Mouse (Mus musculus): ENCODE measurements around the gene Cope. TPM values are rescaled to one million over a fixed set of nuclear protein-coding genes. Genes with fewer than 3 reads are reported as not detected.

Gene Cope
- polyA plus RNA-seq, 1 experiment from 2014 or later, result 303 TPM

DNA sequence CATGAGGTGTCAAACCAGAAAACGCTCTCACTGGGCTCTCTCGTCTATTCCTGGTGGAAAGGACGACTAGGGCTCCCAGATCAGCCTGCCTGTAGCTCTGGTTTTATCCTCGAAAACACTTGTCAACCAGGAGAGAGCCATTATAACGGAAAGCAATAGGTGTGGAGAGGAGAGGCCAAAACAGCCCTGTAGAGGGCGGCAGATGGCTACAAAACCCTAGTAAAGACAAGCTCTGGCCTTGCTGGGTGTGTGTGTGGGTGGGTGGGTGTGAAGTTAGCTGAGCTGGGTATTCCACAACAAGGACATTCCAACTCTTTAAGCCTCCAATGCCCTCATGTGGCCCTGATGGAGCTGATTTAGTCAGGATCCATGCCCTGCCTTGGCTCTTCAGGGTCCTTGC, 41.4 kb downstream of the Cope start:
- Histone ChIP-seq H3K9ac (no peak overlapping the region), H3K4me3 (ENCODE audit: low read depth, low read length) (no peak overlapping the region), H3K36me3 (ENCODE audit: insufficient read depth) (peaks cover 78% of the 10 kb centered on the region), H3K27me3 (ENCODE audit: insufficient read depth, low read length) (no peaks in the 10 kb centered on the region), H3K4me2 (no peak overlapping the region), H3K27ac (ENCODE audit: low read depth) (no peak overlapping the region), H3K4me1 (ENCODE audit: insufficient read depth) (no peaks in the 10 kb centered on the region), H3K9me3 (ENCODE audit: low read depth, low read length) (no peaks in the 10 kb centered on the region)
- ATAC-seq (ENCODE audit: insufficient read depth) (0 out of 2 replicates have a peak, but pooled peaks have one; percentile 33), DNase-seq (peak; percentile 72)
- peak; percentile 64 for TF ChIP-seq CTCF (IDR thresholded peaks at IDR 0.05; ENCODE audit: low read depth)
- WGBS, result 52% methylated on average over 6 of the region's 6 CpGs

DNA sequence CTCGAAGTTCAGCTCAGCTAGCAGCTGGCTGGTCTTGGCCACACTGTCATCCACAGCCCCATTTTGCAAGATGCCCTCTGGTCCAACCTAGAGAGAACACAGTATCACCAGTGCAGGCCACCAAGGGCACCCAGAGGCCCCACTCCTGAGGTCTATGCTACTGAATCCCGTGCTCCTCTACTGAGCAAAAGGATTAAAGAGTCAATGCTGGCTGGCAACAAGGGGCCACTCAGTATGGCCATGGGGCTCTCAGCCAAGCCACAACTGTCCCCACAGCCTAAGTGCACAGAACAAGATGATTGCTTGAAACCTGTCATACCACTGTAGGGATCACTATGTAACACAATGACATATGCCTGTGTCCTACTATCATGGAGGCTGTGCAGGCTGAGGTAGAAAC, 42.0 kb downstream of the Cope start:
- no peak for DNase-seq
- 0 out of 2 replicates have a peak, but pooled peaks have one; percentile 6 for ATAC-seq (ENCODE audit: insufficient read depth)
- no peak overlapping the region for H3K4me3 ChIP-seq (ENCODE audit: low read depth, low read length)
- WGBS, result 79% methylated on average over 2 of the region's 2 CpGs
- no peak for TF ChIP-seq CTCF (IDR thresholded peaks at IDR 0.05; ENCODE audit: low read depth)
- no peak overlapping the region for H3K9ac ChIP-seq
- no peak overlapping the region for H3K27ac ChIP-seq (ENCODE audit: low read depth)
- H3K4me1 ChIP-seq (ENCODE audit: insufficient read depth), result no peaks in the 10 kb centered on the region
- peaks cover 78% of the 10 kb centered on the region for H3K36me3 ChIP-seq (ENCODE audit: insufficient read depth)
- no peaks in the 10 kb centered on the region for H3K27me3 ChIP-seq (ENCODE audit: insufficient read depth, low read length)
- H3K9me3 ChIP-seq (ENCODE audit: low read depth, low read length), result no peaks in the 10 kb centered on the region
- H3K4me2 ChIP-seq, result no peak overlapping the region

DNA sequence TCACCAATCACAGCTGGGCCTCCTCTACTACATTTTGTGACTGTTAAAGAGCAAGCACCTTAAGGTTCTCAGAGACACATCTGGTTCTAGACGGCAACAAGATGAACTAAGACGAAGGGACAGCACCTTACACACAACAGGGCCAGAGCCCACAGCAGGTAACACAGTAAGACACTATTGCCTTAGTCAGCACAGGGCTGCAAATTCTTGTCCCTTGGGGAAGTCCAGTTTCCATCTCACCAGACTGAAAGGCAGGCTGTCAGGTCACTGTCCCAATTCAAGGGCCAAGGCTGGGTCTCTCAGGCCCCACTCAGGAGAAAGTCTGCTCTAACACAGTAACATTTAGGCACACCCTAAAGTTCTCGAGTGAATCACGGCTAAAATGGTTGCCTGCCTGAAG, 45.1 kb downstream of the Cope start:
- H3K4me1 ChIP-seq (ENCODE audit: insufficient read depth), result 0 out of 2 replicates have a peak, but pooled peaks cover 12% of the 10 kb centered on the region
- TF ChIP-seq CTCF (IDR thresholded peaks at IDR 0.05; ENCODE audit: low read depth), result no peak
- H3K36me3 ChIP-seq (ENCODE audit: insufficient read depth), result peaks cover 57% of the 10 kb centered on the region
- ATAC-seq (ENCODE audit: insufficient read depth) (no peak), DNase-seq (no peak)
- no peaks in the 10 kb centered on the region for H3K27me3 ChIP-seq (ENCODE audit: insufficient read depth, low read length)
- 71% methylated on average over 4 of the region's 4 CpGs for WGBS
- no peak overlapping the region for H3K4me2 ChIP-seq
- H3K9ac ChIP-seq, result no peak overlapping the region
- H3K4me3 ChIP-seq (ENCODE audit: low read depth, low read length), result no peak overlapping the region
- H3K9me3 ChIP-seq (ENCODE audit: low read depth, low read length), result no peaks in the 10 kb centered on the region
- no peak overlapping the region for H3K27ac ChIP-seq (ENCODE audit: low read depth)

DNA sequence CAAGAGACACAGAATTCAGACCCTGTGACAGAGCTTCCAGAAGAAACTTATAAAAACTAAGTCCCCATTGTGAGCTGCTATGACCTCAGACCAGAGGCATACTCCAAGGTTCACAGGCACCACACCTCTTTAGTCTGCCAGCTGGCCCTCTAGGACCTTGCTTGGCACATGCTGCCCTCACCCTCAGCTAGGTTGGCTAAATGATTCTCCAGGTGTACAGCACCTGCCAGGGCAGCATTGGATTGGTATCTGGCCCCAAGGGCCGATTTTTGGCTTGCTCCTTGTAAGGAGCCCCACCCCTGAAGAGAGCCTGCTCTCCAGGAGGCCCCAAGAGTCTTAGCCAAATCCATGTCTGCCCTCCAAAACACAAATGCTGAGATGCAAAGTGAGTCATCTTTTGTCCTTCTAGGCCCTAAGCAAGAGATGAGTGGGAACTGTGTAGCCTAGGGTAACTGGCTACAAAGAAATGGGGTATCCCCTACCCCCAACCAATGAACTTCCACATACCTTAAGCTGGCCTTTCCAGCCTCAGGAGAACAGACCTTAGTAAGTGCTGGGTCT, 45.6 kb downstream of the Cope start:
- no peak overlapping the region for H3K4me2 ChIP-seq
- no peak for DNase-seq
- TF ChIP-seq CTCF (IDR thresholded peaks at IDR 0.05; ENCODE audit: low read depth), result no peak
- 0 out of 2 replicates have a peak, but pooled peaks cover 12% of the 10 kb centered on the region for H3K4me1 ChIP-seq (ENCODE audit: insufficient read depth)
- H3K9me3 ChIP-seq (ENCODE audit: low read depth, low read length), result no peaks in the 10 kb centered on the region
- peaks cover 52% of the 10 kb centered on the region for H3K36me3 ChIP-seq (ENCODE audit: insufficient read depth)
- no peak overlapping the region for H3K9ac ChIP-seq
- WGBS, result 72% methylated on average over 1 of the region's 1 CpGs
- H3K27me3 ChIP-seq (ENCODE audit: insufficient read depth, low read length), result no peaks in the 10 kb centered on the region
- ATAC-seq (ENCODE audit: insufficient read depth), result no peak
- H3K27ac ChIP-seq (ENCODE audit: low read depth), result no peak overlapping the region
- no peak overlapping the region; the same call in 1 of the 2 replicates for H3K4me3 ChIP-seq (ENCODE audit: low read depth, low read length)

DNA sequence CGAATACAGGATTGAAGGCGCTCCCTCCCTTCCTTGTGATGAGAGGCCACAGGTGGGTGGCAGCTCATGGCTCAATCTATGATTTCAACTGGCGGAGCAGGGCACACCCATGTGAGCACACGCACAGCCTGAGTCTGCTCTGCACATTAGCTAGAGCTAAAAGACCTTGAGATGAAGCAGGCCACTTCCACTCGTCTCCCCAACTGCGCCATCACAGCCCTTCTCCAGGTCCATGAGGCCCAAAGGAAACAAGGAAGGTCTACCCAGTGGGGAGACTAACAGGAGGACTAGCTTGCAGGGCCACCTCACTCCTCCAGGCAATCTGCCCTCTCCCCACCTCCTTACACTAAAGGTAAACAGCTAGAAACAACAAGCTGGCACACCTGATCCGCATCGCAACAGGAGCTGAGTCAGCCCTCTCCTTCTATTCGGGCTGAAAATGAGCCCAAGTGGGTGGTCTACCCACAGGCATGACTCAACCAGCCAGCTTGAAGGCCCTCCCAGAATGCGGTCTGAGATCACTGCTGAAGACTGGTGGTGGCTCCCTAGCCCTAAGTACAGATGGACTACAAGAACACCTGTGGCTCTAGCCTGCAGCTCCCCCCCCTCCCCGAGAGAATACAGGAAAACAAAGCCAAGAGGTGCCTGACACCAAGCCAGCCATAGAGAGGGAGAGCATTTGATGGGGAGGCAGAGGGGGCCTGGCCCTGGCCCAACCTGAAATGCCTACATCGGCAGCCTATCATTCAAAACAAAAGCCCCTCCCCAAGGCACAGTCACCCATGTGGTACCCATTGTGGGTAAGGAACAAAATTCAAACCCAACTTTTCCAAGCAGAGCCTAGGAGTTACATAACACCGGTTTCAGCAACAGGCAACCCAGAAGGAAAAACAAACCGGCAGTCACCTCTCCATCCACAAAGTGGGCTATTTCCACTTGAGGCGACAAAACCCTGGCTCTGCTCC, 49.0 kb downstream of the Cope start:
- 32% methylated on average over 15 of the region's 15 CpGs for WGBS
- H3K9me3 ChIP-seq (ENCODE audit: low read depth, low read length), result no peaks in the 10 kb centered on the region
- H3K4me3 ChIP-seq (ENCODE audit: low read depth, low read length), result peak overlapping the region; percentile 100
- DNase-seq, result peak; percentile 28
- no peak overlapping the region; the same call in 1 of the 2 replicates for H3K27ac ChIP-seq (ENCODE audit: low read depth)
- H3K27me3 ChIP-seq (ENCODE audit: insufficient read depth, low read length), result no peaks in the 10 kb centered on the region
- H3K36me3 ChIP-seq (ENCODE audit: insufficient read depth), result peaks cover 34% of the 10 kb centered on the region; the same call in 1 of the 2 replicates
- ATAC-seq (ENCODE audit: insufficient read depth), result no peak
- TF ChIP-seq CTCF (IDR thresholded peaks at IDR 0.05; ENCODE audit: low read depth), result no peak
- H3K4me2 ChIP-seq, result peak overlapping the region; percentile 100
- peak overlapping the region; percentile 97 for H3K9ac ChIP-seq
- H3K4me1 ChIP-seq (ENCODE audit: insufficient read depth), result peaks cover 17% of the 10 kb centered on the region

DNA sequence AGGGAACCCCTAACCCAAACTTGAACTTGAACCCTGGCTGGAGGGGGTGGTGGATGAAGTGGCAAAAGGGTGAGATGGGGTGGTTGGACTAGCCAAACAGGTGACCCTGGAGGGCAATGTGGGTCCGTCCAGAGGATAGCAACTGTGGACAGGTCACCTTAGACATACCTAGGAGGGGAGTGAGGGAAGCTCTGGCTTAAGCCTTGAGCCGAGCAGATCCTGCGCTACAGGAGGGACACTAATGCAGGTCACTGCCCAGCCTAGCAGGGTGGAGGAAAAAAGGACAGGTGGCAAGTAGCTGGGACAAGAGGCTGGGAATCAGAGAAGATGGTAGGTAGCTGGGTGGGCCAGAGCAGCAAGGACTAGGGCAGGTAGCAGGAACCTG, 49.7 kb downstream of the Cope start:
- Histone ChIP-seq H3K4me1 (ENCODE audit: insufficient read depth) (peaks cover 17% of the 10 kb centered on the region), H3K9me3 (ENCODE audit: low read depth, low read length) (no peaks in the 10 kb centered on the region), H3K36me3 (ENCODE audit: insufficient read depth) (peaks cover 31% of the 10 kb centered on the region; the same call in 1 of the 2 replicates), H3K27ac (ENCODE audit: low read depth) (no peak overlapping the region), H3K4me2 (peak overlapping the region; percentile 100), H3K9ac (peak overlapping the region; percentile 97), H3K4me3 (ENCODE audit: low read depth, low read length) (peak overlapping the region; percentile 100), H3K27me3 (ENCODE audit: insufficient read depth, low read length) (no peaks in the 10 kb centered on the region)
- TF ChIP-seq CTCF (IDR thresholded peaks at IDR 0.05; ENCODE audit: low read depth), result no peak
- no peak for ATAC-seq (ENCODE audit: insufficient read depth)
- no peak for DNase-seq
- 15% methylated on average over 3 of the region's 3 CpGs for WGBS

DNA sequence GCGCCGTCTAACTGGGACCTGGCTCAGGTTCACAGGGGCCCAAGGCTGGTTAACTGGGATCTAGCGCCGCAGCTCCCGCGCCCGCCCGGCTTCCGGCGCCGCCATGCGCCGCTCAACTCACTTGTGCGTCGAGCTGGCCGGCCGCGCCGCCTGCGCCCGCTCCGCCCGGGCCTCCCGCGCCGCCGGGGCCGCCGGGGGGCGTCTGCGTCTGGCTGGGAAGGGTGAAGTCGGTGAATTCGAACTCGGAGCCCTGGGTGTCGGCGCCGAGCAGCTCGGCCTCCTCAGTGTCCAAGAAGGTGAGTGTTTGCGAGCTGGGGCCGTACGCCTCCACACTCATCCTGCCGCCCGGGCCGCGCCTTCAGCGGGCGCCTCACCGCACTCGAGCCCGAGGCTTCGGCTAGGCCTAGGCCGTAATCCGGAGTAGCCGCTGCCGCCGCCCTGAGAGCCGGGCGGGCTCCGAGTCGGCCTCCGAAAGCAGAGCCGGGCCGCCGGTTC, 50.4 kb downstream of the Cope start:
- Histone ChIP-seq H3K9me3 (ENCODE audit: low read depth, low read length) (no peaks in the 10 kb centered on the region), H3K27me3 (ENCODE audit: insufficient read depth, low read length) (no peaks in the 10 kb centered on the region), H3K9ac (peak overlapping the region; percentile 97), H3K4me3 (ENCODE audit: low read depth, low read length) (peak overlapping the region; percentile 100), H3K4me1 (ENCODE audit: insufficient read depth) (peaks cover 17% of the 10 kb centered on the region), H3K27ac (ENCODE audit: low read depth) (peak overlapping the region; percentile 84), H3K36me3 (ENCODE audit: insufficient read depth) (peaks cover 26% of the 10 kb centered on the region; the same call in 1 of the 2 replicates), H3K4me2 (peak overlapping the region; percentile 100)
- no peak for TF ChIP-seq CTCF (IDR thresholded peaks at IDR 0.05; ENCODE audit: low read depth)
- ATAC-seq (ENCODE audit: insufficient read depth), result peak; percentile 55
- WGBS, result under 1% methylated on average over 59 of the region's 64 CpGs
- DNase-seq, result peak; percentile 59

All from lung, embryonic 14.5 days (tissue).